Mouse (Mus musculus) spleen, adult 2 months (tissue): Measurements from ENCODE around the gene Teddm2.

ENCODE experiments used
- CTCF ChIP-seq: fragments of 200-500 bp; IDR thresholded peaks from 2 replicates; pipeline ENCODE4 v1.5.1; 2011; ENCODE audit warnings: mild to moderate bottlenecking, inconsistent platforms; ENCODE audit not compliant: insufficient read depth, insufficient read length, insufficient replicate concordance; ENCODE audit errors: extremely low read depth
- POLR2A ChIP-seq: fragments of 200-500 bp; IDR thresholded peaks from 2 replicates; pipeline ENCODE4 v1.6.1; 2011; ENCODE audit warnings: low read depth, low read length, inconsistent platforms

- TF ChIP-seq POLR2A: no peak
- no peak for TF ChIP-seq CTCF
Observed at GRCm38 (mm10) chr1:153897196-153897595, 2.8 kb downstream of the Teddm2 start.
